Mouse (Mus musculus) liver, embryonic 12.5 days (tissue): ENCODE data around the gene Olfr543. TPM values are rescaled to one million over a fixed set of nuclear protein-coding genes. Genes with fewer than 3 reads are reported as not detected.

Experiments
- ATAC-seq: fragments of 200-750 bp; cut with Nextera tagmentation; 2 replicates; pipeline ENCODE4 v1.8.0; 2017; ENCODE audit warnings: moderate number of reproducible peaks, mild to moderate bottlenecking, moderate library complexity
- H3K27ac ChIP-seq: fragments of 300-500 bp; sonication (generic); 2 replicates; pipeline ENCODE4 v1.5.1; 2016; ENCODE audit warnings: mild to moderate bottlenecking
- H3K27me3 ChIP-seq: fragments of 300-500 bp; sonication (generic); replicated peaks from 2 replicates; pipeline ENCODE4 v1.6.1; 2016; ENCODE audit warnings: mild to moderate bottlenecking, moderate library complexity
- H3K36me3 ChIP-seq: fragments of 300-500 bp; sonication (generic); 2 replicates; pipeline ENCODE4 v1.6.1; 2016; ENCODE audit warnings: mild to moderate bottlenecking, moderate library complexity
- H3K4me1 ChIP-seq: fragments of 300-500 bp; sonication (generic); 2 replicates; pipeline ENCODE4 v1.6.1; 2016
- H3K4me2 ChIP-seq: fragments of 300-500 bp; sonication (generic); 2 replicates; pipeline ENCODE4 v1.6.1; 2016; ENCODE audit warnings: mild to moderate bottlenecking, moderate library complexity
- H3K4me3 ChIP-seq: fragments of 300-500 bp; sonication (generic); 2 replicates; pipeline ENCODE4 v1.5.1; 2016; ENCODE audit warnings: mild to moderate bottlenecking, moderate library complexity
- H3K9ac ChIP-seq: fragments of 300-500 bp; sonication (generic); 2 replicates; pipeline ENCODE4 v1.6.1; 2016; ENCODE audit warnings: mild to moderate bottlenecking, moderate library complexity
- H3K9me3 ChIP-seq: fragments of 300-500 bp; sonication (generic); replicated peaks from 2 replicates; pipeline ENCODE4 v1.6.1; 2016; ENCODE audit warnings: mild to moderate bottlenecking, moderate library complexity
- WGBS: fragments of 180-500 bp; shearing (Covaris S2); methylation state at CpG from one replicate; pipeline ENCODE4 v1.1.7; 2016; ENCODE audit not compliant: insufficient replicate concordance; 5-methylcytosine and 5-hydroxymethylcytosine counted together
- polyA plus RNA-seq: library from polyadenylated mRNA; unstranded; fragments of >200 nt; fragmentation: Nextera tagmentation; extraction: Ambion mirVana; gene quantifications from 2 replicates; pipeline ENCODE4 v1.2.1, GENCODE M21; 2016

Gene Olfr543
- polyA plus RNA-seq, 1 experiment from 2014 or later = 0.41 TPM

- 68% methylated on average over 5 of the region's 5 CpGs for WGBS
- no peak for ATAC-seq
- Histone ChIP-seq H3K9me3 (no peaks in the 10 kb centered on the region), H3K4me1 (no peaks in the 10 kb centered on the region), H3K4me3 (no peak overlapping the region), H3K4me2 (no peak overlapping the region), H3K27me3 (no peaks in the 10 kb centered on the region), H3K27ac (no peak overlapping the region), H3K36me3 (peaks cover 47% of the 10 kb centered on the region), H3K9ac (no peak overlapping the region)
These were observed 8.8 kb downstream of the Olfr543 start for GRCm38 (mm10) chr7:102472675-102473074.

- no peaks in the 10 kb centered on the region for H3K27me3 ChIP-seq
- no peak overlapping the region for H3K4me2 ChIP-seq
- H3K4me1 ChIP-seq = no peaks in the 10 kb centered on the region
- no peaks in the 10 kb centered on the region for H3K9me3 ChIP-seq
- no peak overlapping the region for H3K27ac ChIP-seq
- H3K9ac ChIP-seq = no peak overlapping the region
- no peak overlapping the region for H3K4me3 ChIP-seq
- peaks cover 88% of the 10 kb centered on the region for H3K36me3 ChIP-seq
- 86% methylated on average over 8 of the region's 8 CpGs for WGBS
- no peak for ATAC-seq
These were observed 13.9 kb downstream of the Olfr543 start for GRCm38 (mm10) chr7:102467566-102467965.

GRCm38 (mm10) chr7:102458618-102459380 is 22.7 kb downstream of the Olfr543 start:
- WGBS = 89% methylated on average over 5 of the region's 5 CpGs
- no peak for ATAC-seq

DNA sequence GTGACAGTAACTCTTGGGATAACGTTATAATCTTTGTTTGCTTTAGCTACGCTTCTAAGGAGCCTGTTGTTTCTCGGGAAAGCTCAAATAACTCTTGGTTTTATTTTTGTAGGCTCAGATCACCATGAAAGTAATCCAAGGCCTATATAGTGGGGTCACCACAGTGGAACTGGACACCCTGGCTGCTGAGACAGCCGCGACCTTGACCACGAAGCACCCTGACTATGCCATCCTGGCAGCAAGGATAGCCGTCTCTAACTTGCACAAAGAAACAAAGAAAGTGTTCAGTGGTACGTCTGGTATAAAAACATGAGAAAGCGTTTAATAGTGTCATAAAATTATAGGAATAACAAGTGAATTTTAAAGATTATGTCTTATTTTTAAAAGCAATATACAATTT is 35.0 kb downstream of the Olfr543 start:
- Histone ChIP-seq H3K27me3 (no peaks in the 10 kb centered on the region), H3K4me1 (peaks cover 27% of the 10 kb centered on the region), H3K27ac (no peak overlapping the region), H3K4me2 (no peak overlapping the region), H3K4me3 (no peak overlapping the region), H3K9me3 (no peaks in the 10 kb centered on the region), H3K36me3 (peaks cover 81% of the 10 kb centered on the region), H3K9ac (no peak overlapping the region)
- WGBS = 93% methylated on average over 9 of the region's 9 CpGs
- ATAC-seq = no peak

More at GRCm38 (mm10) chr7:102458618-102459380, 22.7 kb downstream of the Olfr543 start:
- H3K9ac ChIP-seq = no peak overlapping the region
- H3K4me2 ChIP-seq = no peak overlapping the region
- H3K4me1 ChIP-seq = no peaks in the 10 kb centered on the region
- peaks cover 100% of the 10 kb centered on the region for H3K36me3 ChIP-seq
- no peak overlapping the region for H3K27ac ChIP-seq
- no peak overlapping the region for H3K4me3 ChIP-seq
- H3K9me3 ChIP-seq = no peaks in the 10 kb centered on the region
- H3K27me3 ChIP-seq = no peaks in the 10 kb centered on the region

GRCm38 (mm10) chr7:102444301-102444700 is 37.2 kb downstream of the Olfr543 start:
- peaks cover 60% of the 10 kb centered on the region for H3K36me3 ChIP-seq
- peaks cover 32% of the 10 kb centered on the region for H3K4me1 ChIP-seq
- peak overlapping the region; percentile 91 for H3K4me3 ChIP-seq
- H3K27ac ChIP-seq = peak overlapping the region; percentile 97
- peak overlapping the region; percentile 82 for H3K4me2 ChIP-seq
- H3K9me3 ChIP-seq = no peaks in the 10 kb centered on the region
- H3K27me3 ChIP-seq = no peaks in the 10 kb centered on the region
- peak overlapping the region; percentile 97 for H3K9ac ChIP-seq
- ATAC-seq = peak; percentile 79
- 21% methylated on average over 2 of the region's 2 CpGs for WGBS

DNA sequence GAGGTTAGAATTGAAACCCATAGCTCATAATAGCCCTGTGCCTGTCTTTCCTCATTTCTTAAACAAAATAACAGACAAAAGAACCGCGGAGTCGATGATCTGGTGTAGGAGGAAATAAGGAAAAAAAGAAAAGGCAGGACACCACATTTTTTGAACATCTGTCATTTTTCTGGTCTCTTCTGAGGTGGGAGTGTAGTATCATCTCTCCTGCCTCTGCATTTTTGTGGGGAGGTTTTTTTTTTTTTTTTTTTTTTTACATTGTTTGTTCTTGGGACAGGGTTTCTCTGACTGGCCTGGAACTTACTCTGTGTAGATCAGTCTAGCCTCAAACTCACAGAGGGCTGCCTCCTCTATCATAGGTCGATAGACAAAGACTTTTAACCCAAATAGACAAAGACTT is 39.0 kb downstream of the Olfr543 start:
- Histone ChIP-seq H3K9me3 (no peaks in the 10 kb centered on the region), H3K27me3 (peaks cover 9% of the 10 kb centered on the region; the same call in 1 of the 2 replicates), H3K27ac (peak overlapping the region; percentile 97), H3K36me3 (peaks cover 41% of the 10 kb centered on the region), H3K4me2 (peak overlapping the region; percentile 82), H3K4me1 (peaks cover 35% of the 10 kb centered on the region), H3K4me3 (peak overlapping the region; percentile 91), H3K9ac (peak overlapping the region; percentile 97)
- 0% methylated on average over 4 of the region's 4 CpGs for WGBS
- no peak for ATAC-seq

- Histone ChIP-seq H3K4me3 (peak within 1 kb of the TSS; percentile 91), H3K27me3 (peaks cover 9% of the 10 kb centered on the region; the same call in 1 of the 2 replicates), H3K9me3 (no peaks in the 10 kb centered on the region), H3K36me3 (peaks cover 35% of the 10 kb centered on the region), H3K4me1 (peaks cover 35% of the 10 kb centered on the region), H3K27ac (peak within 1 kb of the TSS; percentile 97), H3K9ac (peak within 1 kb of the TSS; percentile 97), H3K4me2 (peak within 1 kb of the TSS; percentile 82)
- WGBS = under 1% methylated on average over 55 of the region's 56 CpGs
- peak; percentile 90 for ATAC-seq
These were observed 39.7 kb downstream of the Olfr543 start, which contains the start of gene Rrm1 for GRCm38 (mm10) chr7:102441657-102442391. Gene Rrm1 (plus strand): TSS chr7:102441695.

DNA sequence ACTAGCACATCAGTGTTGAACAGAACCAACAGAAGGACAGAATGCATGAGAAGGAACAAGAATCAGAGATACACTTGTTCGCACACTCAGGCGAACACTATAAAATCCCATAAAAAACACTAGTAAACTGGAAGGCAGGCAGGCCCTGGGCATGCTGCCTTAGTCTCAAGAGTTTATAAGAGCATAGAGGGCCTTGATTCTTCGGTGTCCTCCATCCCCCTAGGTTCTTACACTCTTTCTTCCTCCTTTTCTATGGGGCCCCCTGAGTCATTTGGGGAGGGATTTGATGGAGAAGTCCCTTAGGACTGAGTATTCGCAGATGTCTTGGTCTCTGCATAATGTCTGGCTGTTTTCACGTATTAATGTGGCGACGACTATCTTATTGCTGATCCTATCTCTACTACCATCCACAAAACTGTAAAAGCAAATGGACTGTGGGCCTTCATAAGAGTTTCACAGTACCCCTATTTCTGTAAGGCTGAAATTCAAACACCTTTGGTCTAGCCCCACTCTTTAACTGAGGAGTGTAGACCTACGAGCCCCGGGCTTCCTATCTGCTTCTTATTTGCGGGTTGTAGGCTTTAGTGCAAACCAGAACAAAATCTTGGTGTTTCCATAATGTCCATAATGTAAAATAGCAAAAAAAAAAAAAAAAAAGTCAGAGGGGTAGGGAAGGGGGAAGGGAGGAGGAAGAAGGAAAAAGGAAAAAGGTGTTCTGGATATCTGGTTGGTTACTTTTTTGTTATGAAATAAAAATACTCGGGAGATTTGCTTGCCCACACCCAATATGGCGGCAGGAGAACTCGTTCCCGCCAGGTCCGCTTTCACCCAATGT is 40.4 kb downstream of the Olfr543 start:
- Histone ChIP-seq H3K4me3 (peak overlapping the region; percentile 91), H3K4me1 (peaks cover 33% of the 10 kb centered on the region), H3K9me3 (no peaks in the 10 kb centered on the region), H3K27me3 (peaks cover 12% of the 10 kb centered on the region; the same call in 1 of the 2 replicates), H3K9ac (peak overlapping the region; percentile 97; the same call in 1 of the 2 replicates), H3K27ac (peak overlapping the region; percentile 97), H3K36me3 (peaks cover 32% of the 10 kb centered on the region), H3K4me2 (peak overlapping the region; percentile 82)
- 47% methylated on average over 15 of the region's 15 CpGs for WGBS
- ATAC-seq = no peak

DNA sequence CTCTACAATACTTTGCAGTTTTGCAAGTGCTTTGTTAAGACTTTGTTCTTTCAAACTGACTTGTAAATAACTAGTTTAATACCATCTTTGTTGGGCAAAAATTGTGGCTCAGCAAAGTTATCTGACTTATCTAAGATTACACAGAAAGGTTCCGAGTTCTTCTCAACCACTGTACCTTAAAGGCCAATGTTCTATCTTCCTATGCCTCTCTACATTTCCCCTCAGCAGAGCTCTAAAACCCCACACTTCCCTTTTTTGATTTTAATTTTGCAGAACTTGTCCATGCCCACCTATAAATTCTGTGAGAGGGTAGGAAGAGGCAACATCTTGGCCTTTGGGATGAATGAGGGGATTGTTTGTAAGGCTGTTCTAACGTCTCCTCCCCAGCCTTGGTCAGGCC is 47.1 kb downstream of the Olfr543 start:
- Histone ChIP-seq H3K9ac (no peak overlapping the region), H3K4me2 (no peak overlapping the region), H3K4me3 (no peak overlapping the region), H3K36me3 (peaks cover 21% of the 10 kb centered on the region), H3K9me3 (no peaks in the 10 kb centered on the region), H3K4me1 (peaks cover 7% of the 10 kb centered on the region; the same call in 1 of the 2 replicates), H3K27ac (no peak overlapping the region), H3K27me3 (peaks cover 15% of the 10 kb centered on the region; the same call in 1 of the 2 replicates)
- 55% methylated on average over 2 of the region's 2 CpGs for WGBS
- ATAC-seq = no peak
